Mouse (Mus musculus) forebrain, embryonic 16.5 days (tissue): ENCODE data around the gene Ccl2. TPM values are rescaled to one million over a fixed set of nuclear protein-coding genes. Genes with fewer than 3 reads are reported as not detected.

Experiments used
- ATAC-seq: fragments of 200-750 bp; cut with Nextera tagmentation; 2 replicates; pipeline ENCODE4 v1.8.0; 2017; ENCODE audit warnings: mild to moderate bottlenecking, moderate library complexity
- H3K27ac ChIP-seq: fragments of 300-500 bp; sonication (generic); 2 replicates; pipeline ENCODE4 v1.5.1; 2014; ENCODE audit warnings: low read length, control low read depth
- H3K27me3 ChIP-seq: fragments of 300-500 bp; sonication (generic); replicated peaks from 2 replicates; pipeline ENCODE4 v1.6.1; 2014; ENCODE audit warnings: low read length; ENCODE audit not compliant: control insufficient read depth, insufficient read depth
- H3K36me3 ChIP-seq: fragments of 300-500 bp; sonication (generic); 2 replicates; pipeline ENCODE4 v1.6.1; 2014; ENCODE audit not compliant: control insufficient read depth, insufficient read depth
- H3K4me1 ChIP-seq: fragments of 300-500 bp; sonication (generic); replicated peaks from 2 replicates; pipeline ENCODE4 v1.6.1; 2014; ENCODE audit warnings: low read length; ENCODE audit not compliant: control insufficient read depth, insufficient read depth
- H3K4me2 ChIP-seq: fragments of 300-500 bp; sonication (generic); 2 replicates; pipeline ENCODE4 v1.6.1; 2014; ENCODE audit warnings: mild to moderate bottlenecking, low read length, control low read depth
- H3K4me3 ChIP-seq: fragments of 300-500 bp; sonication (generic); replicated peaks from 2 replicates; pipeline ENCODE4 v1.5.1; 2014; ENCODE audit warnings: mild to moderate bottlenecking, low read length, control low read depth
- H3K9ac ChIP-seq: fragments of 300-500 bp; sonication (generic); replicated peaks from 2 replicates; pipeline ENCODE4 v1.6.1; 2014; ENCODE audit warnings: low read depth, low read length, control low read depth
- H3K9me3 ChIP-seq: fragments of 300-500 bp; sonication (generic); 2 replicates; pipeline ENCODE4 v1.6.1; 2016; ENCODE audit warnings: low read length; ENCODE audit not compliant: control insufficient read depth
- WGBS: fragments of 180-500 bp; shearing (Covaris S2); extraction: QIAGEN DNeasy Blood & Tissue Kit; methylation state at CpG from one replicate; pipeline ENCODE4 v1.1.7; 2014; 5-methylcytosine and 5-hydroxymethylcytosine counted together
- polyA plus RNA-seq: library from polyadenylated mRNA; unstranded; fragments of >200 nt; fragmentation: Nextera tagmentation; extraction: Ambion mirVana; gene quantifications from 2 replicates; pipeline ENCODE4 v1.2.1, GENCODE M21; 2015

The Ccl2 gene
- polyA plus RNA-seq, 1 experiment from 2014 or later, result 0.47 TPM

- Histone ChIP-seq H3K4me2 (no peak overlapping the region), H3K9ac (no peak overlapping the region), H3K27ac (no peak overlapping the region), H3K36me3 (no peaks in the 10 kb centered on the region), H3K4me1 (no peaks in the 10 kb centered on the region), H3K4me3 (no peak overlapping the region), H3K27me3 (no peaks in the 10 kb centered on the region), H3K9me3 (no peaks in the 10 kb centered on the region)
- ATAC-seq, result no peak
- 53% methylated on average over 6 of the region's 6 CpGs for WGBS
Measured at GRCm38 (mm10) chr11:82047746-82048415, 12.5 kb downstream of the Ccl2 start.

- Histone ChIP-seq H3K9ac (no peak overlapping the region), H3K36me3 (no peaks in the 10 kb centered on the region), H3K4me3 (no peak overlapping the region), H3K27me3 (no peaks in the 10 kb centered on the region), H3K4me1 (no peaks in the 10 kb centered on the region), H3K9me3 (no peaks in the 10 kb centered on the region), H3K4me2 (no peak overlapping the region), H3K27ac (no peak overlapping the region)
- no peak for ATAC-seq
- 91% methylated on average over 7 of the region's 7 CpGs for WGBS
Measured at GRCm38 (mm10) chr11:82053849-82054248, 18.5 kb downstream of the Ccl2 start.

- Histone ChIP-seq H3K9ac (no peak within 1 kb of the TSS), H3K27me3 (no peaks in the 10 kb centered on the region), H3K36me3 (no peaks in the 10 kb centered on the region), H3K9me3 (no peaks in the 10 kb centered on the region), H3K27ac (no peak within 1 kb of the TSS), H3K4me1 (no peaks in the 10 kb centered on the region), H3K4me2 (no peak within 1 kb of the TSS), H3K4me3 (no peak within 1 kb of the TSS)
- ATAC-seq, result no peak
- WGBS, result 82% methylated on average over 6 of the region's 6 CpGs
Measured at GRCm38 (mm10) chr11:82057646-82058045, 22.3 kb downstream of the Ccl2 start, which contains the start of gene Ccl11. Ccl11 (plus strand) TSS chr11:82057823.

GRCm38 (mm10) chr11:82062226-82062625, 26.9 kb downstream of the Ccl2 start:
- Histone ChIP-seq H3K4me2 (no peak overlapping the region), H3K4me3 (no peak overlapping the region), H3K4me1 (no peaks in the 10 kb centered on the region), H3K27ac (no peak overlapping the region), H3K36me3 (no peaks in the 10 kb centered on the region), H3K9ac (no peak overlapping the region), H3K27me3 (no peaks in the 10 kb centered on the region), H3K9me3 (no peaks in the 10 kb centered on the region)
- WGBS, result 58% methylated on average over 3 of the region's 3 CpGs
- ATAC-seq, result no peak

GRCm38 (mm10) chr11:82063454-82063853, 28.1 kb downstream of the Ccl2 start:
- H3K4me3 ChIP-seq, result no peak overlapping the region
- no peaks in the 10 kb centered on the region for H3K36me3 ChIP-seq
- no peak for ATAC-seq
- H3K27me3 ChIP-seq, result no peaks in the 10 kb centered on the region
- no peak overlapping the region for H3K4me2 ChIP-seq
- H3K27ac ChIP-seq, result no peak overlapping the region
- H3K9ac ChIP-seq, result no peak overlapping the region
- H3K4me1 ChIP-seq, result no peaks in the 10 kb centered on the region
- no peaks in the 10 kb centered on the region for H3K9me3 ChIP-seq
- WGBS, result 73% methylated on average over 2 of the region's 2 CpGs

- H3K27ac ChIP-seq, result no peak overlapping the region
- no peak overlapping the region for H3K9ac ChIP-seq
- 88% methylated on average over 7 of the region's 7 CpGs for WGBS
- H3K27me3 ChIP-seq, result no peaks in the 10 kb centered on the region
- no peak for ATAC-seq
- H3K36me3 ChIP-seq, result no peaks in the 10 kb centered on the region
- H3K4me3 ChIP-seq, result no peak overlapping the region
- H3K9me3 ChIP-seq, result no peaks in the 10 kb centered on the region
- H3K4me1 ChIP-seq, result no peaks in the 10 kb centered on the region
- no peak overlapping the region for H3K4me2 ChIP-seq
Measured at GRCm38 (mm10) chr11:82066953-82067571, 31.7 kb downstream of the Ccl2 start.

- Histone ChIP-seq H3K27me3 (no peaks in the 10 kb centered on the region), H3K36me3 (no peaks in the 10 kb centered on the region), H3K4me3 (no peak overlapping the region), H3K9ac (no peak overlapping the region), H3K4me2 (no peak overlapping the region), H3K9me3 (no peaks in the 10 kb centered on the region), H3K27ac (no peak overlapping the region), H3K4me1 (no peaks in the 10 kb centered on the region)
- 78% methylated on average over 3 of the region's 3 CpGs for WGBS
- no peak for ATAC-seq
Measured at GRCm38 (mm10) chr11:82071076-82071475, 35.7 kb downstream of the Ccl2 start.

- no peak overlapping the region for H3K4me2 ChIP-seq
- H3K36me3 ChIP-seq, result no peaks in the 10 kb centered on the region
- H3K4me1 ChIP-seq, result no peaks in the 10 kb centered on the region
- no peak overlapping the region for H3K9ac ChIP-seq
- WGBS, result 75% methylated on average over 1 of the region's 1 CpGs
- no peak for ATAC-seq
- no peak overlapping the region for H3K4me3 ChIP-seq
- H3K9me3 ChIP-seq, result no peaks in the 10 kb centered on the region
- no peak overlapping the region for H3K27ac ChIP-seq
- no peaks in the 10 kb centered on the region for H3K27me3 ChIP-seq
Measured at GRCm38 (mm10) chr11:82072374-82072773, 37.0 kb downstream of the Ccl2 start.

GRCm38 (mm10) chr11:82072984-82073383, 37.6 kb downstream of the Ccl2 start:
- Histone ChIP-seq H3K4me1 (no peaks in the 10 kb centered on the region), H3K27me3 (no peaks in the 10 kb centered on the region), H3K9ac (no peak overlapping the region), H3K4me2 (no peak overlapping the region), H3K9me3 (no peaks in the 10 kb centered on the region), H3K4me3 (no peak overlapping the region), H3K27ac (no peak overlapping the region), H3K36me3 (no peaks in the 10 kb centered on the region)
- no peak for ATAC-seq
- WGBS, result 93% methylated on average over 3 of the region's 3 CpGs
